Mouse (Mus musculus): ENCODE measurements around the gene Hcrtr1.

- TF ChIP-seq CTCF (IDR thresholded peaks at IDR 0.05; ENCODE audit: borderline replicate concordance, insufficient read depth, low read length) (no peak), POLR2A (IDR thresholded peaks at IDR 0.05; ENCODE audit: low read depth, low read length) (no peak)
Measured at GRCm38 (mm10) chr4:130186891-130187290, 47.7 kb upstream of the Hcrtr1 start.
